Mouse (Mus musculus): ENCODE results near the gene Nin. TPM values are rescaled to one million over a fixed set of nuclear protein-coding genes. Genes with fewer than 3 reads are reported as not detected.
A peak's percentile ranks its signal among the peaks of the same experiment; 100 is the strongest.

The Nin gene
- total and polyA plus RNA-seq, 2 experiments from 2014 or later, result 8.5 to 28.4 TPM

- Histone ChIP-seq H3K27me3 (ENCODE audit: insufficient read depth, low read length) (no peaks in the 10 kb centered on the region), H3K27ac (ENCODE audit: low read depth, low read length) (no peak overlapping the region), H3K4me1 (ENCODE audit: insufficient read depth) (no peaks in the 10 kb centered on the region), H3K9me3 (ENCODE audit: low read length) (no peaks in the 10 kb centered on the region), H3K9ac (no peak overlapping the region), H3K36me3 (ENCODE audit: insufficient read depth) (peaks cover 53% of the 10 kb centered on the region), H3K4me3 (ENCODE audit: low read depth, low read length) (no peak overlapping the region), H3K4me2 (ENCODE audit: low read depth) (no peak overlapping the region)
- TF ChIP-seq CTCF (IDR thresholded peaks at IDR 0.05; ENCODE audit: low read depth), result no peak
- 86% methylated on average over 5 of the region's 5 CpGs for WGBS
- no peak for ATAC-seq
- no peak for DNase-seq
These were observed 147.4 kb downstream of the Nin start for GRCm38 (mm10) chr12:69966071-69966470.

DNA sequence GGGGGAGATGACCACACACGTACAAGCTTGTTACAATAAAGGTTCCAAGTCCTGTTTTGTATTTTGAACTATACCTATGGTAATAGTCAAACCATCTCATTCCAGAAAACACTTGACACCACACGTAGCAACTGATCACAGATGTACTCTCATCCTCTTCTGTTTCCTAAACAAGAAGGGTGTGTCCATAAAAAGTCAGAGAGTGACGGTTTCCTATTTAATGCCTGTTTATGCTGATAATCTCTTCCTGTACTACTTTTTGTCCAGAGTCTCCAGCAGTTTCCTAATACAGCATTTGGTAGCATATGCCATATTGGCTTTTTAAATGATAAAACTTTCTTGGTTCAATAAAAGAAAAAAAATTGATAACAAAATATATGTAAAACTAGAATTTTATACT lies 147.9 kb downstream of the Nin start:
- Histone ChIP-seq H3K4me1 (ENCODE audit: insufficient read depth) (no peaks in the 10 kb centered on the region), H3K27me3 (ENCODE audit: insufficient read depth, low read length) (no peaks in the 10 kb centered on the region), H3K36me3 (ENCODE audit: insufficient read depth) (peaks cover 56% of the 10 kb centered on the region), H3K27ac (ENCODE audit: low read depth, low read length) (no peak overlapping the region), H3K9me3 (ENCODE audit: low read length) (no peaks in the 10 kb centered on the region), H3K4me2 (ENCODE audit: low read depth) (no peak overlapping the region), H3K4me3 (ENCODE audit: low read depth, low read length) (no peak overlapping the region), H3K9ac (no peak overlapping the region)
- TF ChIP-seq CTCF (IDR thresholded peaks at IDR 0.05; ENCODE audit: low read depth), result no peak
- ATAC-seq, result no peak
- 82% methylated on average over 3 of the region's 3 CpGs for WGBS
- no peak for DNase-seq

DNA sequence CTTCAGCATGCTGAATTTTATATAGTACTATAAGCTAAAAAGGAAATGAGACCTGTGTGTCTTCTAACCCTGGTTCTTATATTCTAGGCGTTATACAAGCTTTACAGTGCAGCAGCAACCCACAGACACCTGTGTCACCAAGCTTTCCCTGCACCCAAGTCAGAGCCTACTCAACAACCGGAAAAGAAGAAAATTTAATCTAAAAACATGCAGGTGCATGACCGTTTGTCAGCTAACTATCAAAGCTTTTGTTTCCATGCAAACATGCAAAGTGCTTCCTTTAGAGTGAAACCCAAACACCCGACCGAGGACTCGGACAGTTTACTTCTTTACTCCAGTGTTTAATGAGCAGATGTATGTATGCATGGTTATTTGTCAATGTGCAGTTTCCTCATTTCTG lies 150.4 kb downstream of the Nin start:
- Histone ChIP-seq H3K27me3 (ENCODE audit: insufficient read depth, low read length) (no peaks in the 10 kb centered on the region), H3K4me1 (ENCODE audit: insufficient read depth) (no peaks in the 10 kb centered on the region), H3K27ac (ENCODE audit: low read depth, low read length) (no peak overlapping the region), H3K9ac (no peak overlapping the region), H3K9me3 (ENCODE audit: low read length) (no peaks in the 10 kb centered on the region), H3K4me3 (ENCODE audit: low read depth, low read length) (no peak overlapping the region), H3K4me2 (ENCODE audit: low read depth) (no peak overlapping the region), H3K36me3 (ENCODE audit: insufficient read depth) (peaks cover 56% of the 10 kb centered on the region)
- WGBS, result 85% methylated on average over 6 of the region's 6 CpGs
- DNase-seq (no peak), ATAC-seq (no peak)
- no peak for TF ChIP-seq CTCF (IDR thresholded peaks at IDR 0.05; ENCODE audit: low read depth)

- 61% methylated on average over 4 of the region's 4 CpGs for WGBS
- Histone ChIP-seq H3K4me2 (ENCODE audit: low read depth) (no peak overlapping the region), H3K9ac (no peak overlapping the region), H3K9me3 (ENCODE audit: low read length) (no peaks in the 10 kb centered on the region), H3K36me3 (ENCODE audit: insufficient read depth) (peaks cover 57% of the 10 kb centered on the region), H3K4me1 (ENCODE audit: insufficient read depth) (no peaks in the 10 kb centered on the region), H3K27ac (ENCODE audit: low read depth, low read length) (no peak overlapping the region), H3K27me3 (ENCODE audit: insufficient read depth, low read length) (no peaks in the 10 kb centered on the region), H3K4me3 (ENCODE audit: low read depth, low read length) (no peak overlapping the region)
- DNase-seq (peak; percentile 47), ATAC-seq (peak; percentile 69; the same call in 1 of the 2 replicates)
- TF ChIP-seq CTCF (IDR thresholded peaks at IDR 0.05; ENCODE audit: low read depth), result peak; percentile 74
These were observed 151.0 kb downstream of the Nin start for GRCm38 (mm10) chr12:69962468-69962867.

Other genes starting within 250 kb of the Nin start
- gene Atl1, start 221.1 kb downstream of the Nin start, total RNA-seq (2014; rRNA removed), result 156 and 163 TPM in 2 replicates
- 97.6 and 132 TPM in 2 replicates for gene Atl1, start 221.1 kb downstream of the Nin start, polyA plus RNA-seq (2015; fragmentation: Nextera tagmentation; extraction: Ambion mirVana)
- 46.8 and 47.6 TPM in 2 replicates for gene Map4k5, start 220.5 kb downstream of the Nin start, total RNA-seq (2014; rRNA removed)
- gene Map4k5, start 220.5 kb downstream of the Nin start, polyA plus RNA-seq (2015; fragmentation: Nextera tagmentation; extraction: Ambion mirVana), result 16.8 and 20.4 TPM in 2 replicates
- 19.9 and 21.7 TPM in 2 replicates for gene Sav1, start 126.7 kb downstream of the Nin start, total RNA-seq (2014; rRNA removed)
- 2.4 and 2.5 TPM in 2 replicates for gene Sav1, start 126.7 kb downstream of the Nin start, polyA plus RNA-seq (2015; fragmentation: Nextera tagmentation; extraction: Ambion mirVana)
- 0.08 TPM in 1 of 2 replicates, not detected in the other for gene Abhd12b, start 40.4 kb upstream of the Nin start, total RNA-seq (2014; rRNA removed)
- gene Abhd12b, start 40.4 kb upstream of the Nin start, polyA plus RNA-seq (2015; fragmentation: Nextera tagmentation; extraction: Ambion mirVana), result 0.13 TPM in 1 of 2 replicates, not detected in the other
- gene Pygl, start 117.8 kb upstream of the Nin start, total RNA-seq (2014; rRNA removed), result 5.7 and 8.2 TPM in 2 replicates
- gene Pygl, start 117.8 kb upstream of the Nin start, polyA plus RNA-seq (2015; fragmentation: Nextera tagmentation; extraction: Ambion mirVana), result 5.6 and 6.3 TPM in 2 replicates
- 114 and 135 TPM in 2 replicates for gene Trim9, start 233.9 kb upstream of the Nin start, total RNA-seq (2014; rRNA removed)
- 67.0 and 96.8 TPM in 2 replicates for gene Trim9, start 233.9 kb upstream of the Nin start, polyA plus RNA-seq (2015; fragmentation: Nextera tagmentation; extraction: Ambion mirVana)

All from forebrain, postnatal 0 days (tissue).